Mouse (Mus musculus) CH12F3 (cell line): ENCODE results near the gene Eif1ad.

Experiments
- in situ Hi-C: fragments of 300-500 bp; cut with MboI; formaldehyde crosslinking; loops from 2 replicates; pipeline ENCODE4 v1.14.3; 2020; ENCODE audit warnings: low sequenced_read_pairs

Eif1ad gene

DNA sequence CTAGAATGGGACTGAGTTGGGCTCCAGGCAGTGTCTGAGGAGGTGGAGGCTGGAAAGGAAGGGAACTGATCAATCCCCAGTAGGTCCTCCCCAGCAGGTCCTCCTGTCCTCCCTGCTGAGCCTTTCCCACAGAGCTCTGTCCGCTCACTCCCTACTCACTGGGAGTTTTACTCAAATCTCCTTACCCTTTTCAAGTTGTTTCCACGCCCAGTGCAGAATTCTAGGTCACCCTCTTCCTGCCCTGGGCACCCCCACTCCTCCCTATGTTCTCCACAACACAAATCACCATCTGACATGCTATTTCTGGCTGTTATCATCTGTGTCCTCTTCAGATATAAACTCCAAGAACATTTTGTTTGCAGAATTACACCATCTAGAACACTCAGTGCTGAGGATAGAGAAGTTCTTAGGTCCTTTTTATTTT is 48.0 kb downstream of the Eif1ad start:
- in situ Hi-C loops: no loop called here

DNA sequence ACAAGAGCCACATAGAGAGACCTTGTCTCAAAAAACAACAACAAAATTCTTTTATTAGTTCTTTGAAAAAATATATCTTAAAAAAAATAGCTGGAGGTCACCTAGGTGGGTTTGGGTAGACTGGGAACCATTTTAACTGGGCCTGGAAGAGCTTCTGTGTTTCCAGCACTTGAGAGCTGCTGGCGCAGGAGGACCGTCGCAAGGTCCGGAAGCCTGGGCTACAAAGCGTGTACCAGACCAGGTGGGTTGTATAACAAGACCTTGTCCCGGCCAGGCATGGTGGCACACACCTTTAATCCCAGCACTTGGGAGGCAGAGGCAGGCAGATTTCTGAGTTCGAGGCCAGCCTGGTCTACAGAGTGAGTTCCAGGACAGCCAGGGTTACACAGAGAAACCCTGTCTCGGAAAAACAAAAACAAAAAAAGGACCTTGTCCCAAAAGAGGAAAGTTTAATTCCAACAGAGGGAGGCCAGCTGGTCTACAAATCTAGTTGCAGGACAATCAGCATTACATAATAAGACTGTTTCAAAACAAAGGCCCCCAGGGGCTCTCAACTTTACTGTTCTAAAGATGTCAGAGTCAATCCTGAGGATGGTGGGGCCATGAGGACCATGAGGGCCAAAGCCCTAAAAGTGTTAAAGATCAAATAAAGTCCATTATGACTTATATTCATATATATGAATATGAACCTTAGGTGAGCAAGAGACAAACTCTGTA is 52.4 kb downstream of the Eif1ad start:
- in situ Hi-C loops: no loop called here

DNA sequence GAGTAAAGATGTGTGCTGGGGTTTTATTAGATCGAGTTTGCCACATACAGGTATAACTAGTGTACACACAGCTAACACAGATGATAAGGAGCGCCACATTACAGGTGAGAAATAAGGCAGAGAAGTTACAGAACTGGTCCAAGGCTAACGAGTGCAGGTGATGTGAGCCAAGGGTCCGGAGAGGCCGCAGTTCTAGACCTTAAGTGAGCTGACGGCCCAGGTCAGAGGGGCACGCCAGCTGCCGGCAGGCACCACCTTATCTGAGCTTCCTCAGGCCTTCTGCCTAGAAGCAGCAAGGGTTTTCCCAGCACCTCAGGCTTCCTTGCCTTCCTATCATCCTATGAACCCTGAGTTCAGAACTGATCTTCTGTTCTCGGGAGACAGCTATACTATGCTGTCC is 53.1 kb downstream of the Eif1ad start:
- in situ Hi-C loops: no loop called here

DNA sequence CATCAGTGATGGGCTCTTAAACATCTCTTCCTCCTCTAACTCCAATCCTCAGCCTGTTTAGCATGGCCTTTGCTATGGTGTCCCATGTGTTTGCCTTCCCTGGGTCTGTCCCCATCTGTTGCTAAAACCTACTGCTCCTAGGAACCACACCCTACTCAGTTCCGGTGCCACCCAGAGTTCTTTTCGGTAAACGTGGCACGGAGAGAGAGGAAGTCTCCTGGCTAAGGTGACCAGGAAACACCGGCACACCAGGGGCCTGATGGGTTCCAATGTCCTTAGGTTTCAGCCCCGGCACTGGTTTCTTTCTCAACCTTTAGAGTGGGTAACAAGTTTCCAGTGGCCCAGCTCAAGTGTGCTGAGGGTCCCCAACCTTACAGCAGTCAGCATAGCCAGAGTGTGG is 54.0 kb downstream of the Eif1ad start:
- in situ Hi-C loops: no loop called here
